Mouse (Mus musculus) layer of hippocampus, adult 9-11 months (tissue): Measurements from ENCODE around the gene Pacs2.

ENCODE experiments used
- DNase-seq: peaks from one replicate; pipeline ENCODE4 v3.0.0; 2022

Pacs2 gene

DNA sequence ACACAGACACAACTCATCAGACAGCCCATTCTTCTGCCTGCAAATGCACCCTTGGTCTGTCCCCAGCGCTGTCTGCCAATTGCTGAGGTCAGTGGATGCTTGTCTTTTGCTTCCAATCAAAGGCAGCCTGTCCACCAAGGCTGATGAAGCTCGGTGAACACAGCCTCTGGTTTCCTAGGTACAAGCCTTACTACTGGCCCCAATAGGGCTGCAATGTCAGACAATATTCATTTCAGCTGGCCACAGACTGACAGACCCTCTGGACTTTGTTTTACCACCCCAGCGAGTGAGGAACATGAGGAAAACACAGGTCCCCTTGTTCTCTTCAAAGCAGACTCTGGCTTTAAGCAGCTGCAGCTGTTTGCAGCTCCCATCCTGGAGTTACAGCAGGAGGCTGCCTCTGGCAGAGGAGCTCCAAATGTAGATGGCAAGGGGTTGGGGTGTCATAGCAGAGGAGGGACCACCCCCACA, 1.3 kb upstream of the Pacs2 start:
- peak; percentile 94 for DNase-seq

DNA sequence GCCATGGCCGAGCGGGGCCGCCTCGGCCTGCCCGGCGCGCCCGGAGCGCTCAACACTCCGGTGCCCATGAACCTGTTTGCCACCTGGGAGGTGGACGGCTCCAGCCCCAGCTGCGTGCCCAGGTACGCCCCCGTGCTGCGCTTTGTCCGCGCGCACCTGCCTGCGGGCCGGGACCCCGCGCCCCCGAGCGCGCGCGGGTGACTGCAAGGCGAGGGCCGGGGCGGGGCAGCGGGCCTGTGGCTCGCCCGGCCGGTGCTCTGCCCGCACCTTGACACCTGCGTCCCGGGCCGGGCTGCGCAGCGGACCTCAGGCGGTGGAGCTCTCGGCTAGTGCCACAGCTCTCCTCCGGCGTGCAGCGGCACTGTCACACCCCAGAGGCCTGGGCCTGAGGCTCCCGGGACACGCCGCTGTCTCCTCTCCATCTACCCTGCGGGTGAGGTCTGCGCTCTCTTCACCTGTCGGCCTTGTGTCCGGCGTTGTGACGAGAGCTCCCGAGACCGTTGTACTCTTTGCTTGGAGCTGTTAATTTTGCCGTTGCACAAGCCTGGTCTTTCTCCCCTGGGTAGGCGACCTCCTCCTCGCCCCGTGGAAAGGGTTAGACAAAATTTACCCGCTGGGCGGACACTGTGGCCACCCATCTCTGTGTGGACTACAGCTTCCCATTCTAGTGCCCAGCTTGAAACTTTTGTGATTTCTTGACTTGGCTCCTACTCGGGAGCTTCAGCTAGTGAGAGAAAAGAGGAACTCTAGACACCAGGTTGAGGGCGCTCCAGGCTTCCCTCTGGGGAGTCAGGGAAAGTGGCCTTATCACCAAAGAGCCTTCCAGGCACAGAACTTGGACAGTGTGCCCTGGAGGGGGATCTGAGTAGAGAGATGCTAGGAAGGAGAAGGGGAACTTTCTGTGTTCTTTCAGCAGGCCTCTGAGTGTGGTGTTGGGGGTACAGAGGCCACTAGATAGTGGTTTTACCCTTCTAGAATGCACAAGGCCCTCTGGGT, 551 bp downstream of the Pacs2 start:
- no peak for DNase-seq

DNA sequence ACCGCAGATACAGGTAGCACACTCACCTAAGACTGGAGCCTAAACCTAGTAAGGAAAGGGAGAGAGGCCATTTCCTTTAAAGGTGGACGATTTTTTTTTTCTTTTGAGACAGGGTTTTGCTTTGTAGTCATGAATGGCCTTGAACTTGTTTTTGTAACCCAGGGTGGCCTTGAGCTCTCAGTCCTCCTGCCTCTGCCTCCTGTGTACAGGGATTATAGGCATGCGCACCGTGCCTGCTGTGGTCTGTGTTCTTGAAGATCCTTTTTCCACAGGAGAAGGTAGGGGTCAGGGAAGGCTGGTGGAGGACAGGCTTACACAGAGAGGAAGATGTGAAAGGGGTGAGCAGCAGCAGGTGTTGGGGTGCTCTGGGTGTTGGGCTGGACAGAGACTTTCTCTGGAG, 1.6 kb downstream of the Pacs2 start:
- DNase-seq, result no peak

DNA sequence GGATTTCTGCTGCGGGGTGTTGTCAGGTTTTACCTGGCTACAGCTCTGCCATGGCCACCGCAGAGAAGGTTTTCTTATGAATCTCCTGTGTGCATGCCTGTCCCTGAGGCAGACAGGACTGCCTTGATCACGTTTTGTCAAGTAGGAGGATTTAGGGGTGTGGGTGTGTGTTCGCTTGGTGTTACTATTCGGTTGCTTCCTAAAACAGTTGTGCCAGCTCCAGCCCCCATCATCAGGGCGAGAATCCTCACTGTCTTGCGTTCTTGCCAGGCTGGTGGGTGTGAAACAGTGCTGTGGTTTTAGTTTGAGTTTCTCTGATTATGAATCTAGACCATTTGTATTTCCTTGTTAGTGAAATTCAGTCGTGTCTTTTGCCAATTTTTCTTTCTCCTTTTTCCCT, 2.7 kb downstream of the Pacs2 start:
- DNase-seq, result peak; percentile 87

DNA sequence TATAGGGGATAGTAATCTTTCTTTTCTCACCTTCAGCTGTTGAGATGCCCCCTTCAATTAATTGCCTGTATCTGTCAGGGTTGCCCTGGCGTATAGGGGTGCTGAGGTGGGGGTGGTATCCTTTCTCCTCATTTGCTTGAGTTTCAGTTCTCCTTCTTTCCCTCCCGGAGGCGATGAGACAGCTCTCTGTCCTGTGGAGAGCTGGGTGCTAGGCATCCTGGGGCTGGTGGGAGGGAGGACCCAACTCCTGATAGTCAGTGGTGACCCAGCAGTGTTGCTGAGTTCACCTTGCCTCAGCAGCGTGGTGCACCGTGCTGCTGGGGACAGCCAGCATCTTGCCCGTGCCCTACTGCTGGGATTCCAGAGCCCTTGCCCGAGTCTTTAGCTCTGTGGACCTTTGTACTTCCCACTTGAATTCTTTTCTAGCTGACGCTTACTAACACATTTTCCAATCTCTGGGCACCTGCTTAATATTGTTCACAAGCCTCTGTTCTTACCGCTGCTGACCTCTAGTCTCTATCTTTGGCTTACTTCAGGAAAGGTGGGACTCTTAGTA, 3.2 kb downstream of the Pacs2 start:
- DNase-seq, result no peak

DNA sequence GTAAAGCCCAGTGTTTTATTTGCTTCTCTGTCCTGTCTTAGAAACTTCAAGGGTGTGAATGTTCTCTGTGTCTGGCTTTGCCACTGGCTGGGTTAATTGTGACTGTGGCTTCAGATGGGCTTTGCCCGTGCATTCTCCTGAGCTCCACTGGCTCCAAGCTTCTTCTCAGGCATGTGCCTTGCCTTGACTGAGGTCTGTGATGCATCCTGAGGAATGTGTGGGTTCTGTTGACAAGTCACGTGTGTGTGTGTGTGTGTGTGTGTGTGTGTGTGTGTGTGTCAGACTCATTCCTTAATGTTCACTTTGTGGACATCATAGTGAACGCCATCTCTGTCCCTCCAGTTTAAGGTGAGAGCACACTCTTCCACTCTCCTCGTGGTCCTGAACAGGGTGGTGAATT, 4.5 kb downstream of the Pacs2 start:
- DNase-seq, result no peak

DNA sequence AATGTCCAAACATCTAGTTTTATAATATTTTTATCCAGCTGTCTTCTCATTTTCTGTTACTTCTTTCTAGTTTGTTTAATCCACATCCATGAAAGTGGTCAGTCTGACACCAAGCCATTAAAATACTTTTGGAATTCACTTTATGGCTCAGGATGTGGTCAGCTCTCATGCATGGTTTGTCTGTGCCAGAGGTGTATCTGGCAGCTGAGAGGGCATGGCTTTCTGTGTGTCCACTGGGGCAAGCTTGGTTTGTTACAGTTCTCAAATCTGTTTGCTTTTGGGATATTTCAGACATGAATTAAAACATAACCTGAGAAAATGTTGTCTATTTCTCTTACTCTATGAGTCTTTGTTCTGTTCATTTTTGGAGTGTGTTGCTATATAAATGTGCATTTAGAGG, 7.2 kb downstream of the Pacs2 start:
- DNase-seq, result no peak

DNA sequence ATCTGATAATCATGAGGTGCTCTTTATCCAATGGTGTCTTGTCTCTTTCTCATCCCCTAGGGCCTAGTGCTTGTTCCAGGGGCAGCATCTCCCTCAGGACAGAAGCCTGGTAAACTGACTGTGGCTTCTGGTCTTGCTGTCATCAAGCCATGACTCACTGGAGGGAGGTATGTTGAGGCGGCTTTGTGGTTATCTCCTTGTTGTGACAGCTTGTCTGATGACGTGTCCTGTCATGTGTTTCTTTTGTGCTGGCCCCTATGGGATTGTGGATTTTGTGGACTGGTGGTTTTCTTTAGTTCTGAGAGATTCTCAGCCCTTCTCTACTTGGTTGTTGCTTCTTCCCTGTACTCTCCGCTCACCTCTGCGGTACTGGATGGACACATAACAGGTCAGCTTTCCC, 8.8 kb downstream of the Pacs2 start:
- DNase-seq, result no peak

DNA sequence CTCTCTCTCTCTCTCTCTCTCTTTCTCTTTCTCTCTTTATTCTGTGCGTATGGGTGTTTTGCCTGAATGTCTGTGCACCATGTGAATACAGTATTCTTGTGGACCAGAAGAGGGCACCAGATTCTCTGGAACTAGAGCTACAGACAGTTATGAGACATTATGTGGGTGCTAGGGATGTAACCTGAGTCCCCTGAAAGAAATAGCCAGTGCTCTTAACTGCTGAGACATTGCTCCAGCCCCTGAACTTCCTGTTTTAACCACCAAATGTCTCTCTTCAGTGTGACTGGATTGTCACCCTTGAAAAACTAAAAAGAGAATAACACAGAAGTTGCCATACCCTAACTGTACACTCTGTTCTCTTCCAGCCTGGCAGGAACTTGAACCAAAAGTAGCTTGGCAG, 12.2 kb downstream of the Pacs2 start:
- DNase-seq, result no peak

DNA sequence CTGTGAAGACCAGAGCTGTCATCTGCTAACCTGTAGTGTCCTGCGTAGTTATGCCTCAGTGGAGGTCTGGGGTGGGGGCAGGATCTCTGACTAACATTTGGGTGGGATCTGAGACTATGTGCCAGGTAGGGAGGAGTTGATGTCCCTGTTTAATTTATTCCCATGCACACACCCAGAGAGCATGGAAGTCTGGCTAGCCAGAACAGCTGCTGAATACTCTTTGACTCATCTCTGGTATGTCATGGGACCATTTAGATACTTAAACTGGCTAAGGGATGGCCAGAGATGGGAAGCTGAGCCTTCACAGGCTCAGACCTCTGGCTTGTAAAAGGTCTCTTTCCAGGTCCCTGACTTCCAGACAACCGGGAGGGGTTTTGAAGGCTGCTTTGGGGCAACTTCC, 13.2 kb downstream of the Pacs2 start:
- no peak for DNase-seq

DNA sequence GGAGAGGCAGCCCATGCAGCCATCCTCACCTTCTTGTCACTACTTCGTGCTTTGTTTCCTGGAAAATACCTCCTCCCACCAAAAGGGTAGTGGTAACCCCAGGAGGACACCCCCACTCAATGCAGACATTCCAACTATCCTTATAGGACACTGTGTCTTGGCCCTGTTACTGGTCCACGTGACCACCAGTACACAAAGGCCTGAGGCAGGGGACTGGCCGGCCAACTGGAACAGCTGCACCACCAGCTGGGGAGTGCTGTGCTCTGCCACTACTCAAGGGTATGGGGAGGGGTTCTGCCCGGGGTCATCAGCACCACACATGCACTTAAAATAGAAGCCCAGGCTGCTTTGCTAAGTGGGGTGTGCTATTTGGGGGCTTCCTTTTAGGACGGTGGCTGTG, 13.8 kb downstream of the Pacs2 start:
- DNase-seq, result peak; percentile 36

DNA sequence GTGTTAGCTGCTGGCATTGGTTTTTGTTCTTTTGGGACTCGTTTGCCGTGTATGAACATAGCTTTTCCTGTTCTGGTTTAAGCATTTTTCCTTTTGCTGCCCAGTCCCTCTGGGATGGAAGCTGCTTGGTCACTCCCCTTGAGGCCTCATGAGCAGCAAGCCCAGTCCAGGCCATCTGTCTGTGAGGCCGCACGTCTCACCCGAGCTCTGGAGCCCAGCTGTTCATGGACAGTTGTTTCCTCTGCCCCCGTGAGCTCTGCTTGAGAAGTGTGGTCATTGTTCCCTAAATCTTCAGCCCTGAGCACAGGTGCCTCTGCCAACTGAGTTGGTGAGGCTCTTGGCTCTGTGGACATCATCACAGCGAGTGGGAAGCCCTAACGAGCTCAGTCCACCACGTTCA, 14.6 kb downstream of the Pacs2 start:
- DNase-seq, result no peak

DNA sequence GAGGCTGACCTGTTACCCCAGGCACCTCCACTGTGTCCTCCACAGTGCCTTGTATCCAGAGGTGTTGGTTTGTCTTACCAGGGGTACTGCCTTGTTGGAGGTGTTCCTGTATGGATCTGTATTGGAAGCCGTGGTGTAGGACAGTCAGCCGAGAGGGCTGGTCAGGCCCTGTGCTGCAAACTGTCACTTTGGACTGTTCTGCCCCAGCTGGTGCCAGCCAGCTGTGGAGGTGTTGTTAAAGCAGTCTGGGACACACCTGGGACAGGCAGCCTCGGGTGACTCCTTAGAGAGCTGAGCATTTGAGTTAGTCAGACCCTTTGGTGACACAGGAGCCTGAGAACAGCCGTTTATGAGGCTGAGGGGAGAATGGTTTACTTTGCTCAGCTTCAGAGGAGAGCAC, 15.7 kb downstream of the Pacs2 start:
- DNase-seq, result no peak

DNA sequence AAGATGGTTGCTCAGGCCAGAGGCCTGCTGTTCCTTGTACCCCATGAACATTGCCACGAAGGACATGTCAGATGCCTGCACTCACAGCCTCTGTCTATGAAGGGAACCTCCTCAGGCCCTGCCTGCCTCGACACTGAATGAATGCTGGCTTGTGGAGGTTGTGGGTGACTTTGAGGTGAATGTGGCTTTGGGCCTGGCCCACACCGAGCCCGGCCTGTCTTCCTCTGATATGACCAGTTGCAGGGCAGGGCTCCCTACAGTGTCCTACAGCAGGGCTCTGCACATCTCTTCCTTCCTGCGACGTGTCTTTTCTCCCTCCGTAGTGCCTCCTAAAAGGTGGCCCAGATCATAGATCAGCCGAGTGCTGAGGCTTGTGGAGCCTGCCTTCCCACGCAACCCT, 16.7 kb downstream of the Pacs2 start:
- no peak for DNase-seq

DNA sequence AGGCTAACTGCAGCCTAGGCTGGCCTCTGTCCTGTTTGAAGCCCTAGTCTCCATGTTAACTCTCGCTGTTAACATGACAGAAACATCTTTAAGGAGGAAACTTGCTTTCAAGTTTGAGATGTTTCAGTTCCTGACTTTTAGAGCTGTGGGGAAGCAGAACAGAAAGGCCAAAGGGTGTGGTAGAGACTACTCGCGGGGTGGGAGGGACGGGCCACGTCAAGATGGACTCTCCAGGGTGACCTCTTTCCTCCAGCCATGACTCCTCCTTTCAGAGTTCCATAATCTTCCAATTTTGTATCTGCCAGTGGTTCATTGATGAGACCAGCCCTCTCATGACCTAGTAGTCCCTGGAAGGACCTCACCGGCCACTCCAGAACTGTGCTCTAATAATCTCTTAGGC, 17.1 kb downstream of the Pacs2 start:
- no peak for DNase-seq

DNA sequence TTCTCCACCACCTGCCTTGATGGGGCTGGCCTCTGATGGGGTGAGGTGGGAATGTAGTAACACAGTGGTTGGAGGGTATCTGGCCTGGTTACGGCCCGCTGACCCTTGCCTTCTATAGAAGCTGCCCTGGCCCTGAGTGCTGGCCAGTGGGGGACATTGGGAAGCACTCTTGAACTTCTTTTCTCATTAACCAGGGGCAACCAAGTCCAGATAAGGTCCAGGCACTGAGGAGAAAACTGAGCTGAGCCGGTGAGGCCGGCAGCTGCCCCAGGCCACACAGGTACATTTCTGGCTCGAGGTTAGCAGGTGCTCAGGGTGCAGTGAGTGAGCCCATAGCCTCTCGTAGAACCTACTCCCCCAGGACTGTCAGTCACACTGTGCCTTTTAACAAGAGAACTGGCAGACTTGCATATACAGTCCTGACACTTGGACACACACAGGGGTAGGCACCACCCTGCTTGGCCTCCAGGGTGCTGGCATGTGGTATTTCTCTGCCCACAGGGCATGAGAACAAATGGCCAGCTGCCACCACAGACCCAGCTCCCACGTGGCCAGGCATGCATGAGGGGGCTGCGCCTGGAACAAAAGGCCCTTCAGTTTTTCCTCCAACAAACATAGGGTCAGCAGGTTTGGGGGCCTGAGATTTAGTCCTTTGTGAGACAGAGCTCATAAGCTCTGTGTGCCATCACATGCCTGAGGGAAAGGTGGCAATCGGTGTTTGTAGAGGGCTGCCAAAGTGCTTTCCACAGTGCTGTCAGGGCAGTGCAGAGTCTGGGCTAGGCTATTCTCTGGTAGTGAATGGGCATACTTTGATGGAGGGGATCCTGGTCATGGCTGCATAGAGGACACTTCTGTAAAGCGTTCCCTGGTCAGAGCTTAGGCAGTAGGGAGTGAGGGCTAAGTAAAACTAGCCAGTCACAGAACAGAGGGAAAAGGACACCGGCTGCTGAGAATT, 18.3 kb downstream of the Pacs2 start:
- DNase-seq, result peak; percentile 74

DNA sequence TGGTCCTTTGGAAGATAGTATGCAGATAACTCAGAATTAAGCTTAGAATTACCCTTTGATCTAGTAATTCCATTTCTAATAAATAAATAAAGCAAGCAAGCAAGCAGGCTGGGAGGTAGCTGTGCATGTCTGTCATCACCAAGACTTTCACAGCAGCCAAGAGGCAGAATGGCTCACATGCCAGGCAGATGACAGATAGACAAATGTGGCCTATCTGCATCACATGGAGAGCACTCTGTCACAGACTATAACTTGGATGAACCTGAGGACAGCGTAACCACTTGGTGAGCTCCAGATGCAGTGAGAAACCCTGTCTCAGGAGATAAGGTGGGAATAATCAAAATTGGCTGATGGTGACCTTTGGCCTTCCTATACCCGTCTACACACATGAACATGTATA, 20.8 kb downstream of the Pacs2 start:
- no peak for DNase-seq

DNA sequence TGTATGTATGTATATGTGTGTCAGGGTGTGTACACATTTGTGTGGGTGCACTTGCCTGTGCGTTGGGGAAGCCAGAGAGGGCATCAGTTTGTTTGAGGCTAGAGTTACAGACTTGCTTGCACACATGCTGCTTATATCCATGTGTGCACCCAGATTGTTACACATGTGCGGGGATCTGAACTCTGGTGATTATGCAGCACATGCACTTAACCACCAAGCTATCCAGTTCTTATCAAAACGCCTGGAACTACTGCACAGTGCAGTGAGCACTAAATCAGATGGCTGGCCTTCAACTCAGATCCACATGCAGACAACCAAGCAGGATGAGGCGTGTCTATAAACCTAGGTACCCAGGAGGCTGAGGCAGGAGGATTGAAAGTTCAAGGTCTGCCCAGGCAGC, 22.7 kb downstream of the Pacs2 start:
- no peak for DNase-seq

DNA sequence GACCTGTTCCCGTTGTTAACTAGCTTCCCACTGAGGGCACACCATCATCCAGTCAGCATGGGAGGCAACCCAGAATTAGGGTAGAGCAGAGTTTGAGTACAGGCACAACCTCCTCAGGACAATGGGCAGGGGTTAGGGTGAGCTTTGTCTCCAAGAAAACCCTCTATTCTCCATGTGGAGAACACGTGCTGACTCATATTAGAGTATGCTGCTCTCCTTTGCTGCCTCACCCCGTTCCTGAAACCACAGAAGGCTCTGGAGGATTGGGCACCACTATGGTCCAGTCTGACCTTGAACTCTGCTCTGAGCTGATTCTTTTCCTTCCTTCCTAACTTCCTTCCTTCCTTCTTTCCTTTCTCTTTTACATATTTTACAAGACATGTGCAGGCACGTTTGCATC, 24.1 kb downstream of the Pacs2 start:
- no peak for DNase-seq

DNA sequence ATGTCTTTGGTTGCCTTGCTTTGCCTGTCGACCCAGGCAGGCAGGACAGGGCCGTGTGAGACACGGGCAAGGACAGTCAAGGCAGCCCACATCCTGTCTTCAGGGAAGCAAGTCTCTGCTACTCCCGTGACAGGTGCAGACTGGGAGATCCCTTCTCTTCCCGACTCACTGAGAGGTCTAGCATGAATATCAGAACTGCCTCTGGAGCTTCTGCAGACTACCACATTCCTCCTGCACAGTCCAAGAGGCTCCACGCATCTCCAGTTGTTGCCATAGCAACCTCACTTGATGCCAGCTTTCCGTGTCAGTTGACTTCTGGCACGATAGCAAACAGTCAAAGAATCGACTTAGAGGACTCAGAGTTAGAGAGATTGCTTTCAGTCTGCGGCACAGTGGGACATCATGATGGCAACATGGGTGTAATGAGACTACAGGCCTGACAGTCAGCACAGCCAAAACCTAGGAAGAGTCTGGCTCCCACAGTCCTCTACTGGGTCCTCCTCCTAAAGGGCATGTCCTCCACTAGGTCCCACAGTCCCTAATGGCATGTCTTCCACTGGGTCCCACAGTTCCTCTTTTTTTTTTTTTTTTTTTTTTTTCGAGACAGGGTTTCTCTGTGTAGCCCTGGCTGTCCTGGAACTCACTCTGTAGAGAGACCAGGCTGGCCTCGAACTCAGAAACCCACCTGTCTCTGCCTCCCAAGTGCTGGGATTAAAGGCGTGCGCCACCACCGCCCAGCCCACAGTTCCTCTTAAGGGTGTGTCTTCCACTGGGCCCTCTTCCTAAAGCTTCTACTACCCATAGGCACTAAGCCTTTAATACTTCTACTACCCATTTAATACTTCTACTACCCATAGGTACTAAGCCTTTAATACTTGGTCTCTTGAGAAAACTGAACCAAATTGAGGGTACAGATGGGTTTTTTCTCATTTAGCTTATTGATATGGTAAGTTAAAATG, 27.5 kb downstream of the Pacs2 start:
- DNase-seq, result peak; percentile 79

DNA sequence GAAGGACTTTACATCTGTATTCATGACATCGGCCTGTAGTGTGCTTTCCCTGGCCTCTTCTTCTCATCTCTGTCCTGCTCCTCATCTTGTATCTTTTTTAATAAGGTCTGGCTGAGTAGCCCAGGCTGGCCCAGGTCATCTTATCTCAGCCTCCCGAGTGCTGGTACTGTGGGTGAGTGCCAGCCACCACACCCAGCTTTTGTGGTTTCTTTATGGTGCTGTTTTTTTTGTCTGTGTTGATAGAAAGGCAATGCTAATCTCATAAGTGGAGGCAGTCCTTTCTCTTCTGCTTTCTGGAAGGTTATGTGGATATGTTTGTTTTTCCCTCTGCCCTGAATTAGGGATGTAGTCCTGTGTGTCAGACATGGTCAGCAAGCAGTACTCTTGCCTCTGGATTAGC, 28.2 kb downstream of the Pacs2 start:
- DNase-seq, result no peak
